Mouse (Mus musculus): ENCODE results near the gene Larp6.

Gene Larp6

DNA sequence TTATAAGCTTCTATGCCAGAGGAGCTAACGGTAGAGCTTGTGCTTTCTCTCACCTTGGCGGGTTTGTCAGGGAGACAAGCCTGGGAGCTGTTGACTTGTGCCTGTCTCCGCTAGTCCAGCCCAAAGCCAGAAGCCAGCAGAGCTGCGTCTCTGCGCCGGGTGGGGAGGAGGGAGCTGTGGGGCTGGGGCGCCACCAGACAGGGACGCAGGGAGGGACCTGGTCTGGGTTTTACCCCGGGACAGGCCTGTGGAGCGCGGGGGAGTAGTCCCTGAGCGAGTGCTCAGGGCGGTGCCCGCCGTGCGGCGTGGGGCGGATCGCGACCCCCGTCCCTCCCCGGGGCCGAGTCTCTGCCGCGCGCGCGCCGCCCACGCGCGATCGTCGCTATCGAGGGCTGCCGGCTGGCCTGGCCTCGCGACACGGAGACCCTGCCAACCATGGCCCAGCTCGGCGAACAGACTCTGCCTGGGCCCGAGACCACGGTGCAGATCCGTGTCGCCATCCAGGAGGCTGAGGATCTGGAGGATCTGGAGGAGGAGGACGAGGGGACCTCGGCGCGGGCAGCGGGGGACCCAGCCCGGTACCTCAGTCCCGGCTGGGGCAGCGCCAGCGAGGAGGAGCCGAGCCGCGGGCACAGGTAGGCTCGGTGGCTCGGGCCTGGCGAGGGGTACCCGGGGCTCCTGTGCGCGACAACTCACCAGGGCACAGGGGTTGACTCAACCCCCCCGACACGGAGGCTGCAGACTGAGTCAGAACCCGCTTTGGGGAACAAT lies at the start of gene Larp6:
Larp6 (plus strand) TSS at position 219 of the 771 bp plus-strand sequence.
- DNase-seq = peak; percentile 86 to 87

GRCm38 (mm10) chr9:60664385-60664784 lies 48.4 kb upstream of the Larp6 start:
- peak; percentile 93 to 95 for DNase-seq

DNA sequence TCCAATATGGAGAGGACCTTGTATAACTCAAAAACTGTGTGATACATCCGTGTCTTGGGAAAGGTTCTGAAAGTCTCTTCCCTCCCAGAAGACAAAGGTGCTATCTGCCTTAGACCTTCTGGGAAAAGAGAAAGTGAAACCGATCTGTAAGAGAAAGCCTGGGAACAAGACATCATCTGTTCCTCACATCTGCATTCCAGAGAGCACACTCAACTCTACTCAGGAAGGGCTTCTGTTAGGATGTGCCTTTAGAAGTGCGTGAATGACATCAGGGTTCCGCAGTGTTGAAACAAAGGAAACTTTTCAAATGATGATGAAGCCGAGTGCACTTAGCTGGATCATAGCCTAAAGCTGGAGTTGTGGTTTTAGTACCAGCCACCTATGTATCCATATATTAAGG lies 47.9 kb upstream of the Larp6 start:
- DNase-seq = no peak

DNA sequence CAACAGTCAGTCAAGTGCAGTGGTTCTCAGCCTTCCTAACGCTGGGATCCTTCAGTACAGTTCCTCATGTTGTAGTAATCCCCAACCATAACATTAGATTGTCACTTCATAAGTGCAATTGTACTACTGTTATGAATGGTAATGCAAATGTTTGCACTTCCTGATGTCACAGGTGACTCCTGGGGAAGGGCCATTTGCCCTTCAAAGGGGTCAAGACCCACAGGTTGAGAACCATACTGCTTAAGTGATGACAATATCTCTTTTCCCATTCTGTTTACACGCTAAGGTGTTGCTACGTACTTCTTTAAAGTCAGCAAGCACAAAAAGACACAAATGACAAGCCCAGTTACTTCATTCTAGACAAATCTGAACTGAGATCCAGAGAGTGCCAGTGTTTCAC lies 47.3 kb upstream of the Larp6 start:
- DNase-seq = no peak

DNA sequence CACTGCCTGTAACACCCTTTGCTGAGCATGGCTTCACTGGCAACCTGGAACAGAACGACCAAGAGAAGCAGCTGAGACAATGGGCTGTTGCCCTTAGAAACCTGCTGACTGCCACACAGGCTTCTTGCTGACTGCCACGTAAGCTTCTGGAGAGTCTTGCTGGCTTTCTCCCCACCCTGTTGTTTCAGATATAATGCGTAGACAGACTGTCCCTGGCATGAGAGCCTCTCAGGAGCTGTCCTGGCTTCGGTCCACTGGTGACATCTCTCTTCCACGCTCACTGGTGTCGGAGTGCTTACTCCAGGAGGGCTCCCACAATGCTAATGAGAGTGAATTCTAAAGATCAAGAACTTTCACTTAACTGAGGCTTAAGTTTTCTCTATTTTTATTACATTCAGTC lies 43.9 kb upstream of the Larp6 start:
- peak; percentile 66 to 76 for DNase-seq

DNA sequence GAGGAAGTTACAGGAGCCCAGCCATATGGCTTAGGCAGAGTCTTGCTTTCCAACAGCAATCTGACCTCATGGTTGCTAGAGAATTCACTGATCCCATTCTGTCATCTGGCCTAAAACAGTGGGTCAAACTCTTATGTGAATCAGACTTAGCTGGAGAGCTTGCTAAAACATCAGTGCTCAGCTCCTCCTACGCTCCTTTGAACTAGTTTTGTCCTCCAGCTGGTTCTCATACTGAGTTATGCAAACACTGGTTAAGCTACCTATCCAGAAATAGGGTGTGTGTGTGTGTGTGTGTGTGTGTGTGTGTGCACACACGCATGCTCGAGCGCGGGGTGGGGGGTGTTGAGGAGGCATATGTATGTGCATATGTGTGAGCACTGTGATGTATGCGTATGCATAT lies 40.2 kb upstream of the Larp6 start:
- DNase-seq = no peak

DNA sequence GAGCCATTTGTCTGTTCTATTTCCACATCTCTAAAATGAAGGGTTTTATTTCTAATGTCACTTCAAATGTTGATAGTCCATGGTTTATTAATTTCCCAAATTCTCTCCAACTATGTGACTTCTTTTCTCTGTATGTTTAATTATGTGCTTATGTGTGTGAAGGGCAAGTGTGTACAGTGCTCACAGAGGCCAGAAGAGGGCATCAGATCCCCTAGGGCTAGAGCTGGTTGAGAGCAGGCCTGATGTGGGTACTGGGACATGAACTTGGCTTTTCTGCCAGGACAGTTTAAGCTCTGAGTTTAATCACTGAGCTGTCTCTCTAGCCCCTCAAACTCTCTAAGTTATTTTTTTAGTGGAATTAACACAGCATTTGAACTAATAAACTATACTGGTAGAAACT lies 38.0 kb upstream of the Larp6 start:
- no peak for DNase-seq

- no peak for DNase-seq
Measured at GRCm38 (mm10) chr9:60676429-60676828, 36.4 kb upstream of the Larp6 start.

- no peak for DNase-seq
Measured at GRCm38 (mm10) chr9:60678913-60679312, 33.9 kb upstream of the Larp6 start.

- peak in 1 of 2 experiments; percentile 39 for DNase-seq
Measured at GRCm38 (mm10) chr9:60681005-60681404, 31.8 kb upstream of the Larp6 start.

DNA sequence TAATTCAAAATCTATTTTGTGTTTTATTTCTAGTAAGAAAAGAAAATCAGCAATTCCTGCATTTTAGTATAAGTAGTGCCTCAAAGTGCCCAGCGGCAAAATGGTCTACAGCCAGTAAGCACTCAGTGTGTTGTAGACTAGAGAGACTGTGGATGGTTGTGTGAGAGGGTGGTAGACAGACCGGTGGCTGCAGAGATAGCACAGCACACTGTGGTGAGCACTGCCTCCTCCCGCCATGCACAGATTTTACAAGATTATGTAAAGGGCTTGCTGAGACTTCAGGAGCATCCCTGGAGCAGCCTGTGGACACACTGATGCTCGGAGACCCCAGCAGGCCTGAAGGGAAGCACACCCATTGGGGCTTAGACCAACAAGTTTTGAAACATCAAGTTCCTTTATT lies 30.0 kb upstream of the Larp6 start:
- no peak for DNase-seq

GRCm38 (mm10) chr9:60687415-60687814 lies 25.4 kb upstream of the Larp6 start:
- DNase-seq = peak in 1 of 2 experiments; percentile 67

- peak; percentile 91 to 93 for DNase-seq
Measured at GRCm38 (mm10) chr9:60687891-60688324, 24.9 kb upstream of the Larp6 start, which contains the start of gene Lrrc49. TSS of gene Lrrc49 (minus strand) at chr9:60688158.

DNA sequence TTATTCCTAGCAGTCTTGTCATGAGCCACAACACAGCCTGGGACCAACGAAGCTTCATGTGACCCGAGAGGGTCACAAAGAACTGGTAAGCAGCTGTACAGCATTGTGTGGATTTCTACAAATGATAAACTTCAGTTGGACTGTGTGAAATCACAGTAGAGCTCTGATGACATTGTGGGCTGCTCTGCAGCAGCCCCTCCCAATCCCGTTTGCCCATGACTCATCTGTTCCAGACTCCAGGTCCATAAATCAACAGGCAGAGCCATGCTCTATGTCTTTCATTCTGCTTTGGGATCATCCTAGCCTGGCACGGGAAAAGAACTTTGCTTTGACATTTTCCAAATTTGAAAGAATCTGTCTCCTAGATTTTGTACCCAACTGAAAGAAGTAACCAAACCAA lies 20.2 kb upstream of the Larp6 start:
- no peak for DNase-seq

GRCm38 (mm10) chr9:60693986-60694385 lies 18.8 kb upstream of the Larp6 start:
- DNase-seq = peak in 1 of 2 experiments; percentile 57

- DNase-seq = no peak
Measured at GRCm38 (mm10) chr9:60696271-60696985, 16.4 kb upstream of the Larp6 start.

GRCm38 (mm10) chr9:60699581-60700231 lies 13.1 kb upstream of the Larp6 start:
- DNase-seq = no peak

GRCm38 (mm10) chr9:60707594-60707993 lies 5.2 kb upstream of the Larp6 start:
- DNase-seq = no peak

DNA sequence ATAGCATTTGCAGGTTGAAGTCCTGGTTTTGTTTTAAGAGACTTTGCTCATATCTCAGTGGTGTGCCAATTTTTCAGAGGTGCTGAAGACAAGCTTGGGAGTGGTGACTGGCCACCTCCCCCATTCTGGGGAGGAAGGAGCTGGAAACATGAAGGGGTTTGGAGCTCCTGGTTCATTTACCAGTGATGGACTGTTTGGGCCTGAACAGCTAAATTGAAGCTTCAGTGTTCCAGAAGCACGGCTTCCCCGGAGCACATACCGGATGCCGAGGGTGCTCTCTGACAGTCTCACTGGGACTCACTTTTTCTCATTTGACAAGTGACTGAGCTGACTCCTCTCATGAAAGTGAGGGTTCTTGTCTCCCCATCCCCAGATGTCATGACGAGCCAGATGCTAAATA lies 4.2 kb upstream of the Larp6 start:
- DNase-seq = no peak

DNA sequence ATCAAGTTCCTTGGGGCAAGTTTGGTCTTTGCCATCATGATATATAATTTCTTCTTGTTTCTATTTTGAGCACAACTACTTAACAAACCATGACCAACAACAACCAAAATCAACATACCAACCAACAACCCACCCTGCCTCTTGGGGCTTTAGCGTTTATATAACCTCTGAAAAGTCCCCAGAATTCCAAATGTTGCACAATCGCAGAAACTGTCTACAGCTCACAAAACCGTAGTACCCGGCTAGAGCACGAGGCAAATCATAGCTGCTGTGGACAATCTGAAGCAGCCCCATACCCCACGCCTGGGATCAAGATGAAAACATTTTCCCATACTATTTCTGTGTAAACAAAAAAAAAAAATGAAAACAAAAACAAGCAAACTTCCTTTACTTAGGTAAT lies 3.1 kb upstream of the Larp6 start:
- DNase-seq = no peak

DNA sequence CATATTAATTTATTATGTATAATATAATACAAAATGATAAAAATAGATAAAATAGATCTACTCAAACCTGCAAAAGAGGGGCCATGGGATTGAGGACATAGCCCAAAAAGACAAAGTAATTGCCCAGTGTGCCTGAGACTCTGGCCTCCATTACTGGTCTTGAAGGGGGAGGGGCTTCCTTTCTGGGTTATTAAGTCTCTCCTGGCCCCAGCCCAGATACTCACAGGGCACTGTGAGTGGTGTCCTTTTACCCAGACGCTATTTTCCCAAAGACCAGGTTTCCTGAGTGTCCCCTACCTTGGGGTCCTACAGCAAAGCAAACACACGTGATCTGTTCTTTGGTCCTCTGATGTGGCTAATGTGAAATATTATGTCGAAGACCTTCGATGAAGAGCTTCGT lies 778 bp upstream of the Larp6 start:
- DNase-seq = peak in 1 of 2 experiments; percentile 26

DNA sequence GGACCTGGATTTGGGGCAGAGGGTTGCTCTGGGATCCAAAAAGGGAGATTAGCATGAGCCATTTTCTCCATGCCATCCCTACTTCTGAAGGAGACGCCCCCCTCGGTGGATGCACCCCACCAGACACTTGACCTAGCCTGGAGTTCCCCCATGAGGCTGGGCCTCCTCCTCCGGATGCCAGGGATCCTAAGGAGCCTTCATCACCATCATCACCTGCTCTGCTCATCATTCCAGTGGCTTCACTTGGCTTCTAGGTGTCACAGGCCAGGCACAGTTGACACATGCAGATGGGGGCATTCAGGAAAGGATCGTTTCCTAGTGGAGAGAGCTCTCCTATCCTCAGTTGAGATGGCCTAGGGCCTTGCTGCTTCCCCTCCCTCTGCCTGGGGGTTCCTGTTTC lies 827 bp downstream of the Larp6 start:
- DNase-seq = peak; percentile 40 to 59

DNA sequence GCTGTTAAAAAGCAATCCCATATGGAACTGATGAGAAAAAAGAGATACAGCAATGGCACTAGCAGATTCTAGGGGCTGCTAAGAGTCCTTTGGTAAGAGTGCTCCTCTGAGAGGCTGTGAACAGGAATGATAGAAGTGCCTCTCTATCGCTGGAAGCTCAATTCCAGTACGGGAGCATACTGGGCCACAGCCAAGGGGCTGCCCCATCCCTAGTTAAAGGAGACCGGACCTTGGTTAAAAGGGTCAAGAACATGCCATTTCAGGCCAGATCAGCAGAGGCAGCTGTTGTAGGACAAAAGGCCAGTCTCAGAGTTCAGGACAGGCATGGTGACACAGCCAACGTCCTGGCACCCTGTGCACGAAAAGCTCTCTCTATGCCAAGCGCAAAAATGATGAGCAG lies 1.4 kb downstream of the Larp6 start:
- DNase-seq = peak; percentile 49 to 63

DNA sequence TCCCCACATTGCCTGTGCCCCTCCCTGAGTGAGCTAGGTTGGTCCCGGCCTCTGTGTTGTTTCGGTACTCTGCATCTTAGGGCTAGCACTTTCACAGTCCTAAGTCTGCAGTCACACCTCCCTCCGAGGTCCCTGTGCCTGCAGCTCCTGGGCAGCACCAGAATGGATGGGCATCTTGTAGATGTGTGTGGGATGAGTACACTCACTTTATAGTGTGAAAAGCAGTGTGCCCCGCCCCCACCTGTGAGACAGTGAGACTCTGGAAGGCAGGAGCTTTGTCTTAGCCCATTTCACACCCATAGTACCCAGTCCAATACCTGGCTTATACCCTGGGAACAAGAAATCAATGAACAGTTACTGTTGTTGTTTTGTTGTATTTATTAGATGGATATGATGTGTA lies 2.5 kb downstream of the Larp6 start:
- peak in 1 of 2 experiments; percentile 36 for DNase-seq
